Mouse (Mus musculus) hindbrain, embryonic 14.5 days (tissue): ENCODE measurements around the gene Adcy4. TPM values are rescaled to one million over a fixed set of nuclear protein-coding genes. Genes with fewer than 3 reads are reported as not detected.
A peak's percentile ranks its signal among the peaks of the same experiment; 100 is the strongest.

Source experiments
- ATAC-seq: fragments of 200-750 bp; cut with Nextera tagmentation; 2 replicates; pipeline ENCODE4 v1.8.0; 2017; ENCODE audit warnings: moderate number of reproducible peaks, mild to moderate bottlenecking, moderate TSS enrichment, moderate library complexity; ENCODE audit not compliant: low FRiP score
- DNase-seq: peaks from one replicate; pipeline ENCODE4 v3.0.0-alpha.2; 2015; ENCODE audit warnings: low spot score
- H3K27ac ChIP-seq: fragments of 300-500 bp; sonication (generic); 2 replicates; pipeline ENCODE4 v1.5.1; 2014; ENCODE audit warnings: mild to moderate bottlenecking, moderate library complexity
- H3K27me3 ChIP-seq: fragments of 300-500 bp; sonication (generic); 2 replicates; pipeline ENCODE4 v1.6.1; 2014; ENCODE audit warnings: mild to moderate bottlenecking, low read length, mixed read lengths; ENCODE audit not compliant: control insufficient read depth, insufficient read depth
- H3K36me3 ChIP-seq: fragments of 300-500 bp; sonication (generic); replicated peaks from 2 replicates; pipeline ENCODE4 v1.6.1; 2014; ENCODE audit not compliant: control insufficient read depth, insufficient read depth
- H3K4me1 ChIP-seq: fragments of 300-500 bp; sonication (generic); replicated peaks from 2 replicates; pipeline ENCODE4 v1.6.1; 2014; ENCODE audit warnings: antibody characterized with exemption, low read length, mixed read lengths; ENCODE audit not compliant: control insufficient read depth, insufficient read depth
- H3K4me2 ChIP-seq: fragments of 300-500 bp; sonication (generic); replicated peaks from 2 replicates; pipeline ENCODE4 v1.6.1; 2014; ENCODE audit warnings: mild to moderate bottlenecking, moderate library complexity
- H3K4me3 ChIP-seq: fragments of 300-500 bp; sonication (generic); replicated peaks from 2 replicates; pipeline ENCODE4 v1.5.1; 2014; ENCODE audit warnings: mild to moderate bottlenecking, low read length
- H3K9ac ChIP-seq: fragments of 300-500 bp; sonication (generic); 2 replicates; pipeline ENCODE4 v1.6.1; 2014
- H3K9me3 ChIP-seq: fragments of 300-500 bp; sonication (generic); 2 replicates; pipeline ENCODE4 v1.6.1; 2016; ENCODE audit warnings: low read length; ENCODE audit not compliant: control insufficient read depth
- WGBS: fragments of 180-500 bp; shearing (Covaris S2); extraction: QIAGEN DNeasy Blood & Tissue Kit; methylation state at CpG from one replicate; pipeline ENCODE4 v1.1.7; 2014; 5-methylcytosine and 5-hydroxymethylcytosine counted together
- polyA plus RNA-seq: library from polyadenylated mRNA; unstranded; fragments of >200 nt; fragmentation: Nextera tagmentation; extraction: Ambion mirVana; gene quantifications from 2 replicates; pipeline ENCODE4 v1.2.1, GENCODE M21; 2014

Adcy4 gene
- polyA plus RNA-seq = 5.0 and 5.8 TPM in 2 replicates

- H3K9ac ChIP-seq = 0 out of 2 replicates have a peak within 1 kb of the TSS, but pooled peaks have one; percentile 28
- no peak within 1 kb of the TSS for H3K27ac ChIP-seq
- no peaks in the 10 kb centered on the region for H3K9me3 ChIP-seq
- no peak for DNase-seq
- H3K36me3 ChIP-seq = no peaks in the 10 kb centered on the region
- peaks cover 76% of the 10 kb centered on the region for H3K27me3 ChIP-seq
- 5% methylated on average over 13 of the region's 13 CpGs for WGBS
- peak within 1 kb of the TSS; percentile 46 for H3K4me2 ChIP-seq
- peaks cover 4% of the 10 kb centered on the region; the same call in 1 of the 2 replicates for H3K4me1 ChIP-seq
- no peak for ATAC-seq
- peak within 1 kb of the TSS; percentile 24 for H3K4me3 ChIP-seq
Observed at GRCm38 (mm10) chr14:55783958-55784235, at the start of gene Adcy4. Gene Adcy4 (minus strand): TSS chr14:55784095.

GRCm38 (mm10) chr14:55833126-55833525, 49.2 kb upstream of the Adcy4 start:
- Histone ChIP-seq H3K27ac (no peak overlapping the region), H3K36me3 (no peaks in the 10 kb centered on the region)
- 76% methylated on average over 4 of the region's 4 CpGs for WGBS

GRCm38 (mm10) chr14:55830331-55830730, 46.4 kb upstream of the Adcy4 start:
- WGBS = 90% methylated on average over 4 of the region's 4 CpGs

More at GRCm38 (mm10) chr14:55833126-55833525, 49.2 kb upstream of the Adcy4 start:
- H3K27me3 ChIP-seq = no peaks in the 10 kb centered on the region; the same call in 1 of the 2 replicates
- no peak for ATAC-seq
- no peak overlapping the region for H3K9ac ChIP-seq
- H3K4me2 ChIP-seq = no peak overlapping the region
- DNase-seq = no peak
- no peaks in the 10 kb centered on the region for H3K4me1 ChIP-seq
- H3K4me3 ChIP-seq = no peak overlapping the region
- no peaks in the 10 kb centered on the region for H3K9me3 ChIP-seq

GRCm38 (mm10) chr14:55829854-55830253, 46.0 kb upstream of the Adcy4 start:
- 94% methylated on average over 16 of the region's 16 CpGs for WGBS
- no peaks in the 10 kb centered on the region for H3K36me3 ChIP-seq
- no peak for DNase-seq
- H3K4me3 ChIP-seq = no peak overlapping the region
- peaks cover 15% of the 10 kb centered on the region for H3K4me1 ChIP-seq
- no peak for ATAC-seq
- no peaks in the 10 kb centered on the region for H3K9me3 ChIP-seq
- peaks cover 20% of the 10 kb centered on the region for H3K27me3 ChIP-seq
- H3K4me2 ChIP-seq = no peak overlapping the region
- no peak overlapping the region for H3K9ac ChIP-seq
- no peak overlapping the region for H3K27ac ChIP-seq

More at GRCm38 (mm10) chr14:55830331-55830730, 46.4 kb upstream of the Adcy4 start:
- no peak overlapping the region for H3K9ac ChIP-seq
- no peaks in the 10 kb centered on the region for H3K36me3 ChIP-seq
- peaks cover 20% of the 10 kb centered on the region for H3K27me3 ChIP-seq
- H3K9me3 ChIP-seq = no peaks in the 10 kb centered on the region
- H3K4me1 ChIP-seq = peaks cover 11% of the 10 kb centered on the region; the same call in 1 of the 2 replicates
- H3K4me2 ChIP-seq = no peak overlapping the region
- no peak for ATAC-seq
- H3K4me3 ChIP-seq = no peak overlapping the region
- no peak overlapping the region for H3K27ac ChIP-seq
- no peak for DNase-seq

- peaks cover 20% of the 10 kb centered on the region for H3K27me3 ChIP-seq
- 52% methylated on average over 3 of the region's 3 CpGs for WGBS
- no peaks in the 10 kb centered on the region for H3K9me3 ChIP-seq
- DNase-seq = no peak
- H3K4me3 ChIP-seq = no peak overlapping the region
- no peak overlapping the region for H3K4me2 ChIP-seq
- peaks cover 15% of the 10 kb centered on the region for H3K4me1 ChIP-seq
- no peak overlapping the region for H3K9ac ChIP-seq
- H3K36me3 ChIP-seq = no peaks in the 10 kb centered on the region
- H3K27ac ChIP-seq = no peak overlapping the region
- ATAC-seq = no peak
Observed at GRCm38 (mm10) chr14:55828716-55829263, 44.9 kb upstream of the Adcy4 start.

- DNase-seq (no peak), ATAC-seq (no peak)
- 9% methylated on average over 41 of the region's 41 CpGs for WGBS
- H3K36me3 ChIP-seq = no peaks in the 10 kb centered on the region
- H3K27ac ChIP-seq = peak overlapping the region; percentile 34; the same call in 1 of the 2 replicates
- H3K4me1 ChIP-seq = peaks cover 19% of the 10 kb centered on the region
- H3K4me3 ChIP-seq = peak overlapping the region; percentile 43
- no peaks in the 10 kb centered on the region for H3K9me3 ChIP-seq
- H3K27me3 ChIP-seq = peaks cover 20% of the 10 kb centered on the region
- H3K9ac ChIP-seq = peak overlapping the region; percentile 42; the same call in 1 of the 2 replicates
- H3K4me2 ChIP-seq = peak overlapping the region; percentile 63
Observed at GRCm38 (mm10) chr14:55826551-55827340, 42.9 kb upstream of the Adcy4 start.

- WGBS = under 1% methylated on average over 15 of the region's 15 CpGs
- peaks cover 19% of the 10 kb centered on the region for H3K4me1 ChIP-seq
- H3K9me3 ChIP-seq = no peaks in the 10 kb centered on the region
- no peak for ATAC-seq
- H3K36me3 ChIP-seq = no peaks in the 10 kb centered on the region
- H3K27ac ChIP-seq = peak overlapping the region; percentile 34; the same call in 1 of the 2 replicates
- peak overlapping the region; percentile 42; the same call in 1 of the 2 replicates for H3K9ac ChIP-seq
- H3K27me3 ChIP-seq = peaks cover 20% of the 10 kb centered on the region
- peak overlapping the region; percentile 63 for H3K4me2 ChIP-seq
- DNase-seq = no peak
- peak overlapping the region; percentile 43 for H3K4me3 ChIP-seq
Observed at GRCm38 (mm10) chr14:55826142-55826541, 42.2 kb upstream of the Adcy4 start.

- Histone ChIP-seq H3K27me3 (peaks cover 20% of the 10 kb centered on the region), H3K27ac (peak overlapping the region; percentile 73; the same call in 1 of the 2 replicates), H3K4me1 (peaks cover 19% of the 10 kb centered on the region), H3K4me2 (peak overlapping the region; percentile 63), H3K4me3 (peak overlapping the region; percentile 43), H3K9me3 (no peaks in the 10 kb centered on the region), H3K36me3 (no peaks in the 10 kb centered on the region), H3K9ac (peak overlapping the region; percentile 60)
- ATAC-seq = peak; percentile 22; the same call in 1 of the 2 replicates
- peak; percentile 41 for DNase-seq
- under 1% methylated on average over 20 of the region's 37 CpGs for WGBS
Observed at GRCm38 (mm10) chr14:55825216-55826051, 41.5 kb upstream of the Adcy4 start.
